Mouse (Mus musculus): ENCODE measurements at regions not wholly inside any gene's neighbourhood (a gene's known extent, or its start where the extent isn't known, plus 50 kb on each side); places are given as distances from the start of the nearest gene placed in this dataset.
A peak's percentile ranks its signal among the peaks of the same experiment; 100 is the strongest.

DNA sequence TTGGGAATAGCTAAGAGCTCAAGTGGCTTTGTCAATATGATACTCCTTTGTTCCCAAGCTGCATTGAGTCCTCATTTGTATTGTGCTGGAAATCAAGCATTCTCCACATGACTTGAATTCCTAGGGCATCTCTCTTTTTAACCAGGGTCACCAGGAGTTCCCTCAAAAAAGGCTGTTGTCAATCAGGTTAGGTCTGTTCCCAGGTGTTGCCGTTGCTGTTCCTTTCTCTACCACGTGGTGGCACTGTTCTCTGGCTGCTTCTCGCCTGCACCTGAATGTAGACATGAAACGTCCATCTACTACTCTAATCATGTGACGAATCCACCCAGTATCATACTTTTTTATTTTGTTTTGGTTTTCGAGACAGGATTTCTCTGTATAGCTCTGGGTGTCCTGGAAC lies 118.3 kb downstream of the S1pr1 start:
- DNase-seq (ENCODE audit: low read depth, low spot score) = peak; percentile 77

DNA sequence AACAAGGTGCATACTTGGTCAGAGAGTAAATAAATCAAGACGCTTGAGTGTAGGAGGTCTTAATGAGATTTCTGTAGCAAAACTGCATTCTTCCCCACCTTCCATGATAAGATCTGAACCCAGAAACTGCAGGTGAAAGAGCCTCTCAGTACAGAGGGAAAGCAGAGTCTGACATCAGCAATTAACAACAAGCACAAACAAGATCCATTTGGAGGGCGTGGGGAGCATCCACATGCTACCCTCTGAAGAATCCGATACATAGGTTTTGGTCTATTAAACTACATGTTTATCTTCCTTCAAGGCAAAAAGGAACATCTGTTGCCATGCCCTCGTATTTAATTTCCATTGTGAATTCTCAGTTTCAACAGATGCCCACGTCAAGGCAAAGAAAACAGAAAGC lies 124.2 kb downstream of the S1pr1 start:
- no peak for DNase-seq (ENCODE audit: low read depth, low spot score)

DNA sequence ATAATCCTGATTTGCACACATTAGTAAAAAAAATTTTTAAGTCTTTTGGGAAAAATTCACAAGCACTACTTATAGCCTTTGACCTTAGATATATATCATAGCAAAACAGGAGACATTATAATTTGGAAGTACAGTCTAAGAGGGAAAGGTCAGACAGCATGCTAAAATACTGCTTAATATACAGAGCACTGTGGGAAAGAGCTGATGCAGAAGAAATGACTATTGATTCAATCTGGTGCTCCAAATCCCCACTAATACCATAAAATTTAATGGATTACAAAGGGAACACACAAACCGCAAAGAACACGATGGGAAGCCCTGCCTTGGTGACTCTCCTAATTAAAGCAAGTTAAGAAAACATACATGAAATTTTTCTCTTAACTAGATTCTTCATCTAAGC lies 126.3 kb downstream of the S1pr1 start:
- DNase-seq (ENCODE audit: low read depth, low spot score) = no peak

DNA sequence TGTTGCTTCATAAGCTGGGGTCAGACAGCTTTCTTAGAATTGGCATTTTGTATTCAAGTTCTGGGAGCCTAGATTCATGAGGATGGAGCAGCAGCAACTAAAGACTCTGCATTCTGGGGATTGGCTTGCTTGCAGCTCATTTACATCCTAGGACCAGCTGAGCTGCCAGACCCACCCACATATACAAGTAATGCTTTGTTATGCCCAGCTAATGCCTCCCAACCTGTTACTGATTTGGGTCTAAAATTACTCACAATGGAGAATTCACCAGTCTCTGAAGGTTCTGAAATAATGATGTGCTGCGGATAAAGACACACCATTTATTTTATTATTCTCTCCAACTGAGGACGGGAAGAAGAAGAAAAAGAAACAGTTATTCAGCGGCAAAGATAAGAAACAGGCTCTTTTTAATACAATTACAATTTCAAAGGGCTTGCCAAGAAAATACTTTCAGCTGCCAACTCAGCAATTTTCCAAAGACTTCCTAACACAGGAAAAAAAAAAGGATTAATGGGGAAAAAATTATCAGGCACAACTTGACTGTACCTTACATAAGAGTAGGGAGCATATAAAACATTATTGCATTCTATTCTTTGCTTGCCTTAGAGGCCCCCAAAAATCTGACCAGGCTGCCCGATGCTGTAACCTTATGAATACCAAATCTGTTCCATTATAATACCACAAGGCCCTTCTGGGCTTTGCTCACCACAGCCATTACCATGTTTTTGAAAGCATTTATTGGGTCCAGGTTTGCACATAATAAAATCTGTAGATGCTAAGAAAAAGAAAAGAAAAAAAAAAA lies 134.5 kb downstream of the S1pr1 start:
- no peak for DNase-seq (ENCODE audit: low read depth, low spot score)

DNA sequence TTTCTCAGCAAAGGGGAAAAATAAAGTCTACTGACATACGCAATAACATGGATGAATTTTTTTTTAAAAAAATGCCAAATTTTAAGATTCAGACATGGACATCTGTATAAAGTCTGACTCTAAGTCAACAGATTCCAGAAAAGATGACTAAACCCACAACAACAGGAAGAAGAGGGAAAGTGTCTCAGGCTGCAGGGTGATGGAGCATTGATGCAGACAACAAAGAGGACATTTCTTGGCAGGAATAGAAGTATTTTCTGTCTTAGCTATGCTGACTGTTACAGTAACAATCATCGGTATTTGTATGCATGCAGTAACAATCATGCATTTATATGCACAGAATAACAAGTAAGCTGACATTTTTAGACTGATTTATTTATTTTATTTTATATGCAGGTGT lies 139.5 kb downstream of the S1pr1 start:
- DNase-seq (ENCODE audit: low read depth, low spot score) = no peak

DNA sequence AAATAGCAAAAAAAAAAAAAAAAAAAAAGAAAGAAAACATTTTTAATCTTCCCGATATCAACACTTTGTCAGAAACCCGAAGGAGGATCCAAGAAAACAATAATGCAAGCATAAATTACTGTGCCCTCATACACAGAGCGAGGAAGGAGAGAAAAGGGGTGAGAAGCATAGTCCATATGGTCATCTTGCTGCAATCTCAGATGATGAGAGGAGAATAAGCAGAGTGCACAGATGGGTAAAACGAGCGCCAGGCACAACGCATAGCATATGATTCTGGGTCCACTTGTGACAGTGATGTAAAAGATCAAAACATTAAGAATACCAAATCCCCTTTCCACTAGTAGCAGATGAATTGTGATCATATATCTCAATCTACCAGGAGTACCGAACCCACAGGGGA lies 152.1 kb downstream of the S1pr1 start:
- DNase-seq (ENCODE audit: low read depth, low spot score) = no peak

DNA sequence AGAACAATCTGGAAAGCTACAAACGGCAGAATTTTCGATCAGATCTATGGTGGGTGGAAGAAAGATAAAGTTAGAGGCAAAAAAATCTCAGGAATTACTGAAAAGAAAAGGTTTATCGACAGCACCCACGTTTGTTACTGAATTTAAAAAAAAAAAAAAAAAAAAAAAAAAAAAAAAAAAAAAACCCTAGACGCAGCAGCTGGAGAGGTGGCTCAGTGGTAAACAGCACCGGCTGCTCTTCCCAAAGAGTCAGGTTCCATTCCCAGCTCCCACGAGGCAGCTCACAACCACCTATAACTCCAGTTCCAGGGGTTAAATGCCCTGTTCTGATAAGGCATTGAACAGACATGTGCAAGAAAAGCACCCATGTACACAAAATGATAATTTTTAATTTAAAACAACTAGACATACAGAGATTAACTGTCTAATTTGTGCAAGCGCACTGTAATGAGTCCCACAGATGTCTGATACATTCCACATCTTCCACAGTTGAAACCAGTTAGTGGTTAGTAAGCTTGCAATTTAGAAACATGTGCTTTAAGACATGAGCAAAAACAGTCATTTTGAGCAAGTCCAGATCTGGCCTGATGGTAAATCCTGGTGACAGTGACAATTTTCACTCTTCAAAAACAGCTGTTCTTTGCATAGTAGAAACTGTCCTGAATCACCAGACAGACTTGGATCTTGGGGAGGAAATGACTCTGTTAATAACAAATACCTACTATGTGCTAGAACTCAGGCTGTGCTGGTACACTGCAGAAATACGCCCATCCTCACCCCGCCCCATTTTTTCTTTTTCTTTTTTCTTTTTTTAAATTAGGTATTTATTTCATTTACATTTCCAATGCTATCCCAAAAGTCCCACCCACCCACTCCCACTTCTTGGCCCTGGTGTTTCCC lies 159.8 kb downstream of the S1pr1 start:
- no peak for DNase-seq (ENCODE audit: low read depth, low spot score)

DNA sequence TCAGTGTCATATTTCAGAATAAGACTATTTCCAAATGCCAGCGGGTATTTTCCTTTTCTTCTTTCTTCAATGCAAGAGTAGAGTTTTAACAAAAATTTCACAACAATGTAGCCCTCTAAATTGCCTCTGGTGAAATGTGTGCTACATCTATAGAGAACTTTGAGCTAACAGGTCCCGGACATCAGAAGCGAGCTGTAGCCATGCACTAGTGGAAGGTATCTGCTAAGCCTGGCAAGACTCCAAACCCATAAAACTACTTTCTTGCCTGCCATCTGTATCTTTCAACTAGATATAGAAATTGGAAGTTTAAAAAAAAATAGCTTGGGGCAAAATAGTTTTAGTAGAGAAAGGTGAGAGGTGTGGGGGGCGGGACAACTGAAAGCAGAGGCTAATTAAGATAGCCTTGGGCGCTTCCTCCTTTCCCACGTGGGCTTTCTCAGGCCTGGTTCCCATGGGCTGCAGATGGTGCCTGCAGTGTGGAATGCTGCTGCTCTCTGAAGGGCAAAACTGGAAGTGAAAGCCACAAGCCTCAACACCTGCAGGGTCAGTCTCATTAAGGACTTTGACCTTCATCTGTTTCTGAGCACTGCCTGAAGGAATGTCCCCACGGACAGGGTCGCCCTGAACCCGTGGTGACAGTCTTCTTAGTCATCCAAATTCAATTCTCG lies 160.9 kb downstream of the S1pr1 start:
- peak; percentile 61 for DNase-seq (ENCODE audit: low read depth, low spot score)

DNA sequence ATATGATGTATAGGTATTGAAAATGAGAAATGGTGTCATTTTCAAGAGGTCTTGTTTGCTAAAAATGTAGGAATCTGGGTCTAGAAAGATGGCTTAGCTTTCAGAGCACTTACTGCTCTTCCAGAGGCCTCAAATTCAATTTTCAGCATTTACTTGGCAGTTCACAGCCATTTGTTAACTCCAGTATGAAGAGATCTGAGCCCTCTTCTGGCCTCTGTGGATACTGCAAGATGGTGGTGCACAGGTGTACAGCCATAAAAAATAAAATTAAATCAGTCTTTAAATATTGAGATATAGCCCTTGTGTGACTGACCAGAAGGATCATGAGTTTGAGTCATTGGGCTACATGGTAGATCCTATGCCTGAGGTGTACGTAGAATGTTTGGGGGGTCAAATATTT lies 173.1 kb downstream of the S1pr1 start:
- peak; percentile 51 for DNase-seq (ENCODE audit: low read depth, low spot score)

DNA sequence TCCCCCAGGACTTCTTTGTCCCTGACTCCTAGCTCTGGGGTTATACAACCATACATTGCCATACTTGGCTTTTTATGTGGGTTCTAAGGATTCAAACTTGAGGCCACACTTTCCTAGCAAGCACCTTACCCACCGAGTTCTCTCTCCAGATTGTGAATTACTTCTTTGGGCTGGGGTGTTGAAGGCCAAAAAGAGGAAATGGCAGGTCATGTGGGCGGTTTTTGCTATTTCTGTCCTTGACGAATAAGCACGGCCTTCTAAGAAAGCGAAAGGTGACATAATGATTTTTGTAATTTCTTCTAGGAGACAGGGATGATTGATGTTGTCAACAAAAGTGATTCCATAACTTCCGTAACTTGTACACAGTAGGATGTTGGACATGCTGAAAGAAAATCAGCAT lies 176.5 kb downstream of the S1pr1 start:
- DNase-seq (ENCODE audit: low read depth, low spot score) = peak; percentile 43

DNA sequence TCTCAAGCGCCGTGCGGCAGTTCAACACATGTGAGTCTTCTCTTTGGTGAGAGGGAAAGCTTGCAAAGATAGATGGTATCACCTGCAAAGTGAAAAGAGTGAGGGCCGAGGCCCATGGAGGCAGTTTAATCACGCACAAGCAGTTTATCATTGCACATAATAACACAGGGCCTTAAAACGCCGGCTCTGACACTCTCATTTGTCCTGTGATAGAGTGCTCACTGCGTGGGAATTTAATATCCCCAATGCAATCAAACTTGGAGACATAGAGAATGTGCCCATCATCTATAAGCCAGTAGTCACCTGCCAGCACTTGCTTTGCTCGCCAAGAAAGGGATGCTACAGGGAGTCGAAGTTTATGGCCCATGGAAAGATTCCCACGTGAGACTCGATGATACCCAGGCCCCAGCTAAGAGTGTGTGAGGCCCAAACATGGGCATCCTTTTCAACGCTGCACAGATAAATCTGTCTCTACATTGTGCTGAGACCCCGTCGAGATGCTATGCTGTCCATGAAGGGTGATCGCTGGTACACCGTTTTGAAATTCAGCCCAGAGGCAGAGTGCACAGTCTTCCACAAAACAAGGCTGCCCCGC lies 182.6 kb downstream of the S1pr1 start:
- DNase-seq (ENCODE audit: low read depth, low spot score) = no peak

DNA sequence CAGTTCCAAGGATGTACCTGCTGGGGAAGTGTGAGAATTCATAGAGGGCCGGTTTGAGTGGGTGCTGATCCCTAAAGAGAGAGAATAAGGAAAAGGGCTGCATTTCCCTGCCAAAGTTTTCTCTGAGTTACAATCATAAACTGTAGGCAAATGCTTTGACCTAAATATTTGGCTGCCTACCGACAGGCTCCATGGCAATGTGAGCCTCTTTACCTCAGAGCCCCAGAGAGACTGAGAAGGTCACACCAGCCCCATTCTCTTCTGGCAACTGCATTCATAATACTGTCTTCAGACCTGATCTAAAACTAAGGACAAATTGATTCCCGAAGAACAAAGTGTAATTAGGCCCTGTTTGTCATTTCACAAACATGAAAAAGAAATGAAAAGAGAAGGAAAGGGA lies 184.4 kb downstream of the S1pr1 start:
- no peak for DNase-seq (ENCODE audit: low read depth, low spot score)

DNA sequence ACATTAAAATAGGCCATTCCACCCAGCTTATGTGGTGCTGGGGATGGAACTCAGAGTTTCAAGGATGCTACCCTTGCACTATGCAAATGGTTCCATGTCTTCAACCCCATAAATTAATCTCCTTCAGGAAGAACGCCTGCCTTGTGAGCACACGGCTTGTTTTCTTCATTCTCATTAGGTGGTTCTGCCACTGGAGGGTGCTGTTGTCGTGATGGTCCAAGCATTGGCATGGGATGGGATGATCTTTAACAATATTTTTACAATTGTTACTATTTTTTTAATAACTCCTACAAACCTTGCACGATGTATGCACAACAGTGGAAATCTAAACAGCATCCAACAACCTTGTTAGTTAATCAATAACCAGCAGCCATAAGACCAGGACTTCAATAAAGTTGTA lies 185.0 kb downstream of the S1pr1 start:
- DNase-seq (ENCODE audit: low read depth, low spot score) = peak; percentile 25

DNA sequence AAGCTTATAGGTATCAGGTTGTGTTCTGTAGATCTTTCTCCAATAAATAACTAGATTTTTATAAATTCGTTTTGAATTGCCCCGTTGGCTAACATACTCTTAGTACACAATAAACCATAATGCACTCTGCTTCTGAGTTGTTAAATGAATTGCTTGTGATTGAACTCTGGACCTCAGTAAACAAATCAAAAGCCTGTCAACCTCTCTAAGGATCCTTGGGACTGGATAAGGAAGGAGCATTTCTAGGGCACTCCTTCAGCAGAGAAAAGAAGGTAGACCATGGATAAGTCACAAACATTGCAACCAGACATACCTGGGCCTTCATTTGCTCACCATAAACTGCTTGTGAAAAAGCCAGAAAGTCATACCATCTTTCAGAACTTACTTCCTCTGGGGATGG lies 191.4 kb downstream of the S1pr1 start:
- DNase-seq (ENCODE audit: low read depth, low spot score) = no peak

DNA sequence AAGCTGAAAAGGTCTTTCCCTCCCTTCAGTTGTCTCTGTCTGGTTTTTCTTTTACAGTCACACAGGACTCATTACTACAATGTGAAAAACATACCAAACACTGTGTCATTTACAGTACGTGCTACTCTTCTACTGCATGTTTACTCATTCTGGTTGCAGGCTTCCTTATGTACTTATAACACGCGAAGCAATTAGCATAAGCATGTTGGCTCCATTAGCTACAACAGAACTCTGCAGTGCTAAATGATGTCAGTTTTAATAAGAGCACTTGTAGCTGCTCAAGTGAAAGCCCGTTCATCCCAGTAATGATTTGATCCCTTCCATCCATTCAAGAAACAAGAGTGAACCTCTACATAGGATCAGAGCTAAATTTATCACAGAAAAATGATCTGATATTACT lies 199.2 kb downstream of the S1pr1 start:
- no peak for DNase-seq (ENCODE audit: low read depth, low spot score)

DNA sequence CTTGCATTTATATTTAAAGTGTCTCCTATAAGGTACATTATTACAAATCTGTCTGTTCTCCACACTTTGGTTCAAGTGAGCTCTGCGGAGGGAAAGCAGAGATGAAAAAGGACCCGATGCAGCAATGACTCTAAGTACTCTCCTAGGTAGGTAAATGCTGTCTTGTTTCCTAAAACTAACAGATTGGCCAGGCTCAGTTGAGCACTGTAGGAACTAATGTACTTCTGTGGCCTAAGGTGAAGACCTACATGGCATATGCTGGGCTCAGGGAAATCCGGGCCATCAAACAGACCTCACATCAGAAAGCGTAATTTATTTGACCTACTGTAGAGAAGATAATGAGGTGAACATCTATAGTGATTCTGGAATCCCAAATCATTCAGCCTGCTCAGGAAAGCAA lies 205.2 kb downstream of the S1pr1 start:
- no peak for DNase-seq (ENCODE audit: low read depth, low spot score)

DNA sequence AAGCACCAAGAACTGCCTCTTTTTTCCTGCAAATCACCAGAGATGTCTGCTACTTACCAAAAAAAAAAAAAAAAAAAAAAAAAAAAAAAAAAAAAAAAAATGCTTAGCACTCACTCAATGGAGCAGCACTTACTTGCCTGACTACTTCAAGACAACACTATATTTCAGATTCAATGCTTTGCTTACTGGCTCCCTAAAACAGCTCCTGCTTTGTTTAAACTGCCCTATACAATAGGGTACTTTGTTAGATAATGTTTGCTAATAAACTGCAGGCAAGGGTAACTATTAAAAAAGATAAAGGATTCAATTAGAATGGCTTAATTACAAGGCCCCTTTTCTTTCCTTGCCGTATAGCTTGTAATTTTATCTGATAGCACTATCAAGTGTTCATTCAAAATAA lies 217.5 kb downstream of the S1pr1 start:
- DNase-seq (ENCODE audit: low read depth, low spot score) = no peak

DNA sequence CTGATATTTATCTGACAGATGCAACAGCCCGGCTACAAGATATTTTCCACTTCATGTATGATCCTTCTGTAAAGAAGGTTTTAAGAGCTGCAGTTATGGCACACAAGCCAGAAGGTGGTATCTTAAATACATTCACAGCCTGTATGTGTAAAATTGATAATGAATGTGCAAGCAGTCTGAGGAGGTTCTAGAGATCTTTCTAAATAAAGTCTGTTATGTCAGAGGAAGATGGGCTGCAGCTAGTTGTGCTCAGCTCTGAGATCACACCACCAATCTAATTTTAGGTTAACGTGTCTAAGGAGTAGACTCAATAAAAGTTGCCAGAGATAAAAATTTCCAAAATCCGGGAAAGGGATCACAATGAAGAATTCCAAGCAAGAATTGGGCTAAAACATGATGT lies 218.8 kb downstream of the S1pr1 start:
- no peak for DNase-seq (ENCODE audit: low read depth, low spot score)

DNA sequence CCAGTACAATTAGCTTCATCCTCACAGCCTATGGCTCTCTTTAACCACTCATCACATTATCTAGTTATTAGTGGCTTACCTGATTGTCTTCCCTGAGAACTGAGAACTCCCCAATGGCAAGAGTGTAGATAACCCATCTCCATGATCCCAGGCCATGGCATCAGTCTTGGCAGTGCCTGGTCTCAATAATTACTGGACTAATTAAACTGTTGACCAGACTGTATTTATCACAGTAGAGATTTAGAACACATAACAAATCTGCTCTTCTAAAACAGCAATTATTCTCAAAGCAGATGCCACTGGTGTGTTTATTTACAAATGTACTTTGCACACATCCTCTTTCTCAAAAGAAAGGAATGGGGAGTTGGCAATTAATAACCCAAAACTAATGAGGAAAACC lies 219.2 kb downstream of the S1pr1 start:
- no peak for DNase-seq (ENCODE audit: low read depth, low spot score)

DNA sequence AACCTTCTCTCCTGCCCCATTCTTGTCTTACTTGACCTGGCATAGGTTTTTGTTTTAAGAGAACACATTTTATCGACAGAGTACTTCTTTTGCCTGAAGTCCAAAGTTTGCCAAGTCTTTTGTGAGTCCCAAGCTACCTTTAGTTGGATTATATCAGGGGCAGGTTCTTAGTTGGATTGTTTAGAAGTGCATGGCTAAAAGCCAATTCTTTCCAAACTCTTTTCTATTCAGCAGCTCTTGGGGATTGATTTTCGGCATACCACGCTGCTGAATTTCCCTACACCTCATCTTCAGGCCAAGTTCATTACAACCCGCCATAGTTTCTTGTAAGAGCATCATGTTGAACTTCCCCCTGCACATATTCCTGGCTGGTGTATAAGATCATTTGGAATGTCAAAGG lies 245.9 kb downstream of the S1pr1 start:
- DNase-seq (ENCODE audit: low read depth, low spot score) = no peak

DNA sequence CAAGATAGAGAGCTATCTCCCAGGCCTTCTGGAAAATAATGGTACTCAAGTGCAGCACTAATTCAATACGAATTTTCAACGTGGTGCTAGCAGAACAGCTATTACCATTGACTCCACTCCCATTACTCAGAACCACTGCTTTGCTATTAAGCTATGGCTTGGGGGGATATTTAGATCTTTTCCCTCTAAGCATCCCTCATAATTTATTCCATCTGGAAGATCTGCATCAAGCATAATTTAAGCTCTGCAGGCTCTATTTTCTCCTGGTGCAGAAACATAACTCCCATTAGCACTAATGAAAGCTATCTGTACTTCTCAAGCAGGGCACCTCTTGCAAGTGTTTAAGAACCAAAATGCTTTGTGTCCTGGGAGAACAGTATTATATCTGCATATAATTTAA lies 247.0 kb downstream of the S1pr1 start:
- DNase-seq (ENCODE audit: low read depth, low spot score) = no peak

DNA sequence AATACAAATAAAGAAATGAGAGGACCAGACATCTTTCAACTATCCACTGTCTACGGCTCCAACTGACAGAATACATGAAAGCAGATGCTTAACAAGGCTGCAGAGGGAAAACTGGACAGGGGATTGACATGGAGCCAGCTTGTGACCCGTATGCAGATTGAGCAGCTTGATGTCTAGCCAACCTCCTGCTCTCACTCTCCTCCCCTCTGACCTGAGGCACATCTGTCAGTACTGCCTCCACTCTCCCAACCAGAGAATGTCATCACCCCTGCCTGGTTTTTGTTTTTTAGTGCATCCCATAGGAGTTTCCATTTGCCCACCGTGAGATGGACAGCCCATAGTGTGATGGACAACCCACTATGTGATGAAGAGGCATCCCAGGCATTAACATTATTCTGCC lies 252.2 kb downstream of the S1pr1 start:
- DNase-seq (ENCODE audit: low read depth, low spot score) = no peak

Data from A20 (cell line).